Mouse (Mus musculus) fibroblast of lung, adult 2 months (primary cell): ENCODE results near the gene Sumo1.
A peak's percentile ranks its signal among the peaks of the same experiment; 100 is the strongest.
"Not testable (repeated sequence)": the region's sequence is repeated elsewhere in the genome, so short reads cannot be mapped to it uniquely, and the experiment has no call there.

ENCODE experiments used
- DNase-seq: peaks from one replicate; pipeline ENCODE4 v3.0.0-alpha.2; 2011; ENCODE audit warnings: low read depth

Gene Sumo1

GRCm38 (mm10) chr1:59636349-59636748 lies 34.3 kb downstream of the Sumo1 start:
- DNase-seq: no peak

- DNase-seq: no peak
These were observed 37.6 kb downstream of the Sumo1 start for GRCm38 (mm10) chr1:59633056-59633455.

GRCm38 (mm10) chr1:59631986-59632659 lies 38.5 kb downstream of the Sumo1 start:
- DNase-seq: no peak

GRCm38 (mm10) chr1:59630356-59630755 lies 40.3 kb downstream of the Sumo1 start:
- not testable (repeated sequence) for DNase-seq

- DNase-seq: no peak
These were observed 41.4 kb downstream of the Sumo1 start for GRCm38 (mm10) chr1:59629194-59629593.

GRCm38 (mm10) chr1:59625410-59625809 lies 45.2 kb downstream of the Sumo1 start:
- DNase-seq: no peak

- DNase-seq: peak; percentile 50
These were observed 47.2 kb downstream of the Sumo1 start for GRCm38 (mm10) chr1:59623325-59624017.

GRCm38 (mm10) chr1:59619201-59619600 lies 51.4 kb downstream of the Sumo1 start:
- DNase-seq: no peak

GRCm38 (mm10) chr1:59615021-59615420 lies 55.6 kb downstream of the Sumo1 start:
- DNase-seq: no peak

GRCm38 (mm10) chr1:59613795-59614194 lies 56.8 kb downstream of the Sumo1 start:
- no peak for DNase-seq

GRCm38 (mm10) chr1:59610929-59611328 lies 59.7 kb downstream of the Sumo1 start:
- DNase-seq: no peak

GRCm38 (mm10) chr1:59609896-59610295 lies 60.7 kb downstream of the Sumo1 start:
- DNase-seq: peak; percentile 65

GRCm38 (mm10) chr1:59609458-59609857 lies 61.2 kb downstream of the Sumo1 start:
- DNase-seq: no peak

GRCm38 (mm10) chr1:59608920-59609319 lies 61.7 kb downstream of the Sumo1 start:
- no peak for DNase-seq

- DNase-seq: no peak
These were observed 62.4 kb downstream of the Sumo1 start for GRCm38 (mm10) chr1:59608125-59608762.

- no peak for DNase-seq
These were observed 63.6 kb downstream of the Sumo1 start for GRCm38 (mm10) chr1:59607071-59607470.

- no peak for DNase-seq
These were observed 64.2 kb downstream of the Sumo1 start for GRCm38 (mm10) chr1:59606479-59606878.

- no peak for DNase-seq
These were observed 66.7 kb downstream of the Sumo1 start for GRCm38 (mm10) chr1:59603893-59604292.

GRCm38 (mm10) chr1:59603417-59603712 lies 67.3 kb downstream of the Sumo1 start:
- no peak for DNase-seq

GRCm38 (mm10) chr1:59602531-59603416 lies 67.9 kb downstream of the Sumo1 start:
- no peak for DNase-seq

- no peak for DNase-seq
These were observed 75.0 kb downstream of the Sumo1 start for GRCm38 (mm10) chr1:59595609-59596008.

GRCm38 (mm10) chr1:59594586-59595266 lies 75.9 kb downstream of the Sumo1 start:
- DNase-seq: no peak
